ENCODE assay signal across 7 mouse cellular contexts in the genomic region with DNA sequence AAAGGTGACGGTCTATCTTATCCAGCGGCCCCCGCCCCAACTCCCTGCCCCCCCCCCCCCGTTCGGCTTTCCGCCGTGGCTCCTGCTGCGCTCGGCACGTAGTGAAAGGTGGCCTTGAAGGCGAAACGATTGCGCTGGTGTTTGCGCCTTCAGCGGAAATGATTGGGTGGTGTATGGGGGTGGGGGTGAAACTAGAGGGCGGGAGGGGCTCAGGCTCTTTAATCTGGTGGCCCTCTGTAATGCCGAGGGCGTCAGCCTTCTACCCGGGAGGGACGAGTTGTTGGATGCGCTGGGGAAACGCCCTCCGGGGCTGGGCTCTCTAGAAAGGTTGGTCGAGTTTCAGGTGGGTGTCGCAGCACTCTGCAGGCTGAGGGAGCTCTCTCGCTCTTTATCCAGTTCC. TPM values are rescaled to one million over a fixed set of nuclear protein-coding genes. Genes with fewer than 3 reads are reported as not detected.
DNase-seq lines count a peak whose midpoint lies in the region; ATAC-seq and TF ChIP-seq lines count a peak whose summit lies in the region.

No protein-coding gene starts in this region.

- peak overlapping the region; percentile 77 for H3K4me3 ChIP-seq in forebrain, postnatal 0 days (ENCODE audit: low read depth, low read length)
- H3K4me3 ChIP-seq in hindbrain, embryonic 12.5 days: peak overlapping the region; percentile 87

- H3K4me2 ChIP-seq in forebrain, postnatal 0 days (ENCODE audit: low read depth): peak overlapping the region; percentile 84
- peak overlapping the region; percentile 81 for H3K4me2 ChIP-seq in hindbrain, embryonic 12.5 days (replicated peaks)

- H3K4me1 ChIP-seq in forebrain, postnatal 0 days (ENCODE audit: insufficient read depth): peaks cover 18% of the 10 kb centered on the region
- H3K4me1 ChIP-seq in hindbrain, embryonic 12.5 days: peaks cover 43% of the 10 kb centered on the region

- 3% methylated on average over 26 of the region's 26 CpGs for WGBS in forebrain, postnatal 0 days
- under 1% methylated on average over 26 of the region's 26 CpGs for WGBS in hindbrain, embryonic 12.5 days

- H3K9me3 ChIP-seq in forebrain, postnatal 0 days (ENCODE audit: low read length): no peaks in the 10 kb centered on the region
- H3K9me3 ChIP-seq in hindbrain, embryonic 12.5 days (replicated peaks): no peaks in the 10 kb centered on the region

- TF ChIP-seq CTCF in forebrain, postnatal 0 days (IDR thresholded peaks at IDR 0.05; ENCODE audit: low read depth): peak; percentile 23; the same call in 1 of the 2 replicates

- H3K36me3 ChIP-seq in forebrain, postnatal 0 days (ENCODE audit: insufficient read depth): no peaks in the 10 kb centered on the region
- no peaks in the 10 kb centered on the region for H3K36me3 ChIP-seq in hindbrain, embryonic 12.5 days

- H3K9ac ChIP-seq in forebrain, postnatal 0 days: peak overlapping the region; percentile 99
- peak overlapping the region; percentile 98 for H3K9ac ChIP-seq in hindbrain, embryonic 12.5 days

- H3K27me3 ChIP-seq in forebrain, postnatal 0 days (ENCODE audit: insufficient read depth, low read length): no peaks in the 10 kb centered on the region
- H3K27me3 ChIP-seq in hindbrain, embryonic 12.5 days: no peaks in the 10 kb centered on the region

- peak; percentile 50 for DNase-seq in MN1 (ENCODE audit: low spot score)
- peak; percentile 66 for DNase-seq in c-Kit-positive CD71-positive TER-119-positive erythroid progenitor cells, embryonic 14.5 days (ENCODE audit: low spot score)
- DNase-seq in forebrain, postnatal 0 days: peak; percentile 69
- DNase-seq in left cerebral cortex, postnatal 4 days: peak; percentile 44
- DNase-seq in skeletal muscle tissue, adult 2 months (ENCODE audit: low read depth, low spot score): peak; percentile 63

- intact Hi-C loops in left cerebral cortex, postnatal 4 days (cut with DNase I): no loop called here

- ATAC-seq in forebrain, postnatal 0 days: peak; percentile 19
- ATAC-seq in hindbrain, embryonic 12.5 days (ENCODE audit: low FRiP score): 0 out of 2 replicates have a peak, but pooled peaks have one; percentile 1
- ATAC-seq in megakaryocyte-erythroid progenitor cell, adult 5-6 weeks (replicated peaks; ENCODE audit: low FRiP score, low TSS enrichment, poor library complexity, severe bottlenecking): peak; percentile 22

- H3K27ac ChIP-seq in forebrain, postnatal 0 days (ENCODE audit: low read depth, low read length): peak overlapping the region; percentile 100
- H3K27ac ChIP-seq in hindbrain, embryonic 12.5 days: peak overlapping the region; percentile 99

RNA-seq across cellular contexts. Expression of gene Anp32a, which starts 3.5 kb away (rescaled TPM):
- 130 and 140 TPM in 2 replicates for total RNA-seq in forebrain, postnatal 0 days (2014; rRNA removed)
- polyA plus RNA-seq in forebrain, postnatal 0 days (2015; fragmentation: Nextera tagmentation; extraction: Ambion mirVana): 96.1 and 110 TPM in 2 replicates
- polyA plus RNA-seq in hindbrain, embryonic 12.5 days (2016; fragmentation: Nextera tagmentation; extraction: Ambion mirVana): 166 and 171 TPM in 2 replicates
- total RNA-seq in left cerebral cortex, postnatal 4 days (2021): 100 to 1,000 TPM; 231 to 251 TPM
- 205 and 266 TPM in 2 replicates for total RNA-seq in megakaryocyte-erythroid progenitor cell, adult 5-6 weeks (2014; fragmentation: Nextera tagmentation)
- 606 and 1,097 TPM in 2 replicates for total RNA-seq in megakaryocyte-erythroid progenitor cell, adult 5-6 weeks (2017)

Comparison
In these comparisons a context has a peak if more than half of its experiments do, and no peak if none do; other contexts are left out.
1. Peak in every context shown above with its lines: DNase-seq, ATAC-seq, H3K4me3 ChIP-seq and H3K27ac ChIP-seq.